Mouse (Mus musculus) hindbrain, embryonic 16.5 days (tissue): ENCODE results near the gene Vamp5. TPM values are rescaled to one million over a fixed set of nuclear protein-coding genes. Genes with fewer than 3 reads are reported as not detected.

Experiments
- ATAC-seq: fragments of 200-750 bp; cut with Nextera tagmentation; 2 replicates; pipeline ENCODE4 v1.8.0; 2017; ENCODE audit warnings: moderate TSS enrichment, moderate library complexity
- H3K27ac ChIP-seq: fragments of 300-500 bp; sonication (generic); 2 replicates; pipeline ENCODE4 v1.5.1; 2014; ENCODE audit warnings: low read depth, mild to moderate bottlenecking, control low read depth, low read length, moderate library complexity
- H3K27me3 ChIP-seq: fragments of 300-500 bp; sonication (generic); replicated peaks from 2 replicates; pipeline ENCODE4 v1.6.1; 2014; ENCODE audit warnings: low read length; ENCODE audit not compliant: control insufficient read depth, insufficient read depth
- H3K36me3 ChIP-seq: fragments of 300-500 bp; sonication (generic); 2 replicates; pipeline ENCODE4 v1.6.1; 2014; ENCODE audit warnings: mild to moderate bottlenecking, low read length, moderate library complexity, mixed read lengths; ENCODE audit not compliant: control insufficient read depth, insufficient read depth
- H3K4me1 ChIP-seq: fragments of 300-500 bp; sonication (generic); 2 replicates; pipeline ENCODE4 v1.6.1; 2014; ENCODE audit warnings: low read depth, low read length; ENCODE audit not compliant: control insufficient read depth, insufficient read depth
- H3K4me2 ChIP-seq: fragments of 300-500 bp; sonication (generic); 2 replicates; pipeline ENCODE4 v1.6.1; 2014; ENCODE audit warnings: mild to moderate bottlenecking, low read length, control low read depth, moderate library complexity
- H3K4me3 ChIP-seq: fragments of 300-500 bp; sonication (generic); 2 replicates; pipeline ENCODE4 v1.5.1; 2014; ENCODE audit warnings: mild to moderate bottlenecking, low read length, control low read depth, moderate library complexity
- H3K9ac ChIP-seq: fragments of 300-500 bp; sonication (generic); 2 replicates; pipeline ENCODE4 v1.6.1; 2014; ENCODE audit warnings: low read depth, mild to moderate bottlenecking, control low read depth, low read length, moderate library complexity
- H3K9me3 ChIP-seq: fragments of 300-500 bp; sonication (generic); 2 replicates; pipeline ENCODE4 v1.6.1; 2014; ENCODE audit warnings: mild to moderate bottlenecking, low read length, moderate library complexity; ENCODE audit not compliant: control insufficient read depth
- WGBS: fragments of 180-500 bp; shearing (Covaris S2); extraction: QIAGEN DNeasy Blood & Tissue Kit; methylation state at CpG from one replicate; pipeline ENCODE4 v1.1.7; 2014; 5-methylcytosine and 5-hydroxymethylcytosine counted together
- polyA plus RNA-seq: library from polyadenylated mRNA; unstranded; fragments of >200 nt; fragmentation: Nextera tagmentation; extraction: Ambion mirVana; gene quantifications from 2 replicates; pipeline ENCODE4 v1.2.1, GENCODE M21; 2015

The Vamp5 gene
- polyA plus RNA-seq, 1 experiment from 2014 or later, result 20.1 TPM

GRCm38 (mm10) chr6:72322936-72323335, 57.3 kb downstream of the Vamp5 start:
- H3K9ac ChIP-seq, result no peak overlapping the region
- no peak for ATAC-seq
- 81% methylated on average over 3 of the region's 3 CpGs for WGBS

GRCm38 (mm10) chr6:72319019-72319418, 61.2 kb downstream of the Vamp5 start:
- Histone ChIP-seq H3K27ac (no peak overlapping the region), H3K4me1 (no peaks in the 10 kb centered on the region), H3K27me3 (no peaks in the 10 kb centered on the region), H3K36me3 (peaks cover 32% of the 10 kb centered on the region), H3K9ac (no peak overlapping the region), H3K9me3 (no peaks in the 10 kb centered on the region), H3K4me3 (no peak overlapping the region), H3K4me2 (no peak overlapping the region)
- no peak for ATAC-seq
- 82% methylated on average over 11 of the region's 11 CpGs for WGBS

More at GRCm38 (mm10) chr6:72322936-72323335, 57.3 kb downstream of the Vamp5 start:
- peaks cover 52% of the 10 kb centered on the region for H3K36me3 ChIP-seq
- H3K4me3 ChIP-seq, result no peak overlapping the region
- no peak overlapping the region for H3K27ac ChIP-seq
- H3K9me3 ChIP-seq, result no peaks in the 10 kb centered on the region
- H3K4me1 ChIP-seq, result no peaks in the 10 kb centered on the region
- no peak overlapping the region for H3K4me2 ChIP-seq
- no peaks in the 10 kb centered on the region for H3K27me3 ChIP-seq

Other genes with a start within 250 kb of the Vamp5 start
- 3.9 and 4.7 TPM in 2 replicates for gene Atoh8, start 144.9 kb downstream of the Vamp5 start, polyA plus RNA-seq
- gene Sftpb, start 75.9 kb downstream of the Vamp5 start, polyA plus RNA-seq, result 0.61 and 0.70 TPM in 2 replicates
- 34.2 and 40.3 TPM in 2 replicates for gene Usp39, start 35.3 kb downstream of the Vamp5 start, polyA plus RNA-seq
- gene 0610030E20Rik, start 33.2 kb downstream of the Vamp5 start, polyA plus RNA-seq, result 16.9 and 17.3 TPM in 2 replicates
- gene Tmem150a, start 25.0 kb downstream of the Vamp5 start, polyA plus RNA-seq, result 22.1 and 22.9 TPM in 2 replicates
- gene Rnf181, start 13.5 kb downstream of the Vamp5 start, polyA plus RNA-seq, result 127 and 137 TPM in 2 replicates
- gene Vamp8, start 10.2 kb upstream of the Vamp5 start, polyA plus RNA-seq, result 28.5 and 29.4 TPM in 2 replicates
- 15.8 and 18.5 TPM in 2 replicates for gene Ggcx, start 33.8 kb upstream of the Vamp5 start, polyA plus RNA-seq
- gene Mat2a, start 59.1 kb upstream of the Vamp5 start, polyA plus RNA-seq, result 300 and 327 TPM in 2 replicates
- 0.29 and 0.36 TPM in 2 replicates for gene Sh2d6, start 141.2 kb upstream of the Vamp5 start, polyA plus RNA-seq
- gene Capg, start 163.9 kb upstream of the Vamp5 start, polyA plus RNA-seq, result 9.0 and 10.2 TPM in 2 replicates
- 17.3 and 18.7 TPM in 2 replicates for gene Elmod3, start 217.9 kb upstream of the Vamp5 start, polyA plus RNA-seq
- gene Retsat, start 218.0 kb upstream of the Vamp5 start, polyA plus RNA-seq, result 7.0 and 8.4 TPM in 2 replicates
- 35.6 and 38.9 TPM in 2 replicates for gene Tgoln1, start 236.5 kb upstream of the Vamp5 start, polyA plus RNA-seq